Mouse (Mus musculus): ENCODE results near the gene Ubr4.

GRCm38 (mm10) chr4:139373130-139373529, 20.7 kb downstream of the Ubr4 start:
- TF ChIP-seq CTCF (IDR thresholded peaks at IDR 0.05 in 2 of 3, conservative IDR thresholded peaks at IDR 0.05 in 1 of 3; ENCODE audit: control insufficient read depth in 1 of 3, insufficient read depth in 1 of 3, low read depth in 2 of 3, low read length in 3 of 3, poor library complexity in 1 of 3, severe bottlenecking in 1 of 3) (no peak), EP300 (IDR thresholded peaks at IDR 0.05; ENCODE audit: low read depth in 1 of 2, low read length in 2 of 2) (no peak), POLR2AphosphoS2 (IDR thresholded peaks at IDR 0.05; ENCODE audit: low read length) (no peak), RCOR1 (IDR thresholded peaks at IDR 0.05; ENCODE audit: low read depth, low read length) (no peak), NELFE (IDR thresholded peaks at IDR 0.05; ENCODE audit: low read depth, low read length) (no peak), RAD21 (IDR thresholded peaks at IDR 0.05; ENCODE audit: low read depth, low read length) (no peak), JUND (IDR thresholded peaks at IDR 0.05; ENCODE audit: low read depth, low read length) (no peak), BHLHE40 (IDR thresholded peaks at IDR 0.05; ENCODE audit: borderline replicate concordance, low read depth, low read length) (no peak), ETS1 (IDR thresholded peaks at IDR 0.05; ENCODE audit: low read depth, low read length) (no peak), ELF1 (IDR thresholded peaks at IDR 0.05; ENCODE audit: low read depth, low read length) (no peak), TBP (IDR thresholded peaks at IDR 0.05; ENCODE audit: low read depth, low read length) (no peak), MYB (IDR thresholded peaks at IDR 0.05; ENCODE audit: low read depth, low read length) (no peak), CHD1 (IDR thresholded peaks at IDR 0.05; ENCODE audit: low read depth, low read length) (no peak), GATA1 (IDR thresholded peaks at IDR 0.05; ENCODE audit: low read depth, low read length) (no peak)

Measured in MEL (cell line).